Mouse (Mus musculus): ENCODE data around the gene Galnt9.

- TF ChIP-seq CTCF (IDR thresholded peaks at IDR 0.05; ENCODE audit: low read depth, low read length) (no peak), POLR2A (IDR thresholded peaks at IDR 0.05; ENCODE audit: extremely low read depth, insufficient read depth, low read length) (no peak)
These were observed 33.8 kb upstream of the Galnt9 start for GRCm38 (mm10) chr5:110510357-110510756.
